Mouse (Mus musculus) hindbrain, embryonic 13.5 days (tissue): ENCODE data around the gene Slc12a9. TPM values are rescaled to one million over a fixed set of nuclear protein-coding genes. Genes with fewer than 3 reads are reported as not detected.
A peak's percentile ranks its signal among the peaks of the same experiment; 100 is the strongest.

Experiments used
- ATAC-seq: fragments of 200-750 bp; cut with Nextera tagmentation; 2 replicates; pipeline ENCODE4 v1.8.0; 2017; ENCODE audit warnings: moderate TSS enrichment; ENCODE audit not compliant: low FRiP score
- H3K27ac ChIP-seq: fragments of 300-500 bp; sonication (generic); 2 replicates; pipeline ENCODE4 v1.5.1; 2015; ENCODE audit warnings: inconsistent platforms, mild to moderate bottlenecking, moderate library complexity
- H3K27me3 ChIP-seq: fragments of 300-500 bp; sonication (generic); 2 replicates; pipeline ENCODE4 v1.6.1; 2015; ENCODE audit warnings: mild to moderate bottlenecking, inconsistent platforms
- H3K36me3 ChIP-seq: fragments of 300-500 bp; sonication (generic); 2 replicates; pipeline ENCODE4 v1.6.1; 2015; ENCODE audit warnings: mild to moderate bottlenecking, inconsistent platforms
- H3K4me1 ChIP-seq: fragments of 300-500 bp; sonication (generic); replicated peaks from 2 replicates; pipeline ENCODE4 v1.6.1; 2015; ENCODE audit warnings: inconsistent platforms
- H3K4me2 ChIP-seq: fragments of 300-500 bp; sonication (generic); 2 replicates; pipeline ENCODE4 v1.6.1; 2015; ENCODE audit warnings: inconsistent platforms, mild to moderate bottlenecking, moderate library complexity
- H3K4me3 ChIP-seq: fragments of 300-500 bp; sonication (generic); 2 replicates; pipeline ENCODE4 v1.5.1; 2015; ENCODE audit warnings: mild to moderate bottlenecking, inconsistent platforms
- H3K9ac ChIP-seq: fragments of 300-500 bp; sonication (generic); 2 replicates; pipeline ENCODE4 v1.6.1; 2015; ENCODE audit warnings: mild to moderate bottlenecking, inconsistent platforms
- H3K9me3 ChIP-seq: fragments of 300-500 bp; sonication (generic); 2 replicates; pipeline ENCODE4 v1.6.1; 2016; ENCODE audit warnings: inconsistent platforms
- WGBS: fragments of 180-500 bp; shearing (Covaris S2); methylation state at CpG from one replicate; pipeline ENCODE4 v1.1.7; 2015; 5-methylcytosine and 5-hydroxymethylcytosine counted together
- polyA plus RNA-seq: library from polyadenylated mRNA; unstranded; fragments of >200 nt; fragmentation: Nextera tagmentation; extraction: Ambion mirVana; gene quantifications from 2 replicates; pipeline ENCODE4 v1.2.1, GENCODE M21; 2015

The Slc12a9 gene
- polyA plus RNA-seq, result 25.8 and 27.4 TPM in 2 replicates

GRCm38 (mm10) chr5:137333512-137334174 lies at the start of gene Slc12a9:
Slc12a9 (minus strand) TSS chr5:137333597.
- Histone ChIP-seq H3K27ac (peak within 1 kb of the TSS; percentile 81), H3K4me2 (peak within 1 kb of the TSS; percentile 91), H3K36me3 (peaks cover 4% of the 10 kb centered on the region; the same call in 1 of the 2 replicates), H3K4me1 (peaks cover 22% of the 10 kb centered on the region), H3K9me3 (no peaks in the 10 kb centered on the region), H3K27me3 (no peaks in the 10 kb centered on the region), H3K4me3 (peak within 1 kb of the TSS; percentile 61), H3K9ac (peak within 1 kb of the TSS; percentile 82)
- ATAC-seq, result peak; percentile 88
- WGBS, result under 1% methylated on average over 44 of the region's 44 CpGs

DNA sequence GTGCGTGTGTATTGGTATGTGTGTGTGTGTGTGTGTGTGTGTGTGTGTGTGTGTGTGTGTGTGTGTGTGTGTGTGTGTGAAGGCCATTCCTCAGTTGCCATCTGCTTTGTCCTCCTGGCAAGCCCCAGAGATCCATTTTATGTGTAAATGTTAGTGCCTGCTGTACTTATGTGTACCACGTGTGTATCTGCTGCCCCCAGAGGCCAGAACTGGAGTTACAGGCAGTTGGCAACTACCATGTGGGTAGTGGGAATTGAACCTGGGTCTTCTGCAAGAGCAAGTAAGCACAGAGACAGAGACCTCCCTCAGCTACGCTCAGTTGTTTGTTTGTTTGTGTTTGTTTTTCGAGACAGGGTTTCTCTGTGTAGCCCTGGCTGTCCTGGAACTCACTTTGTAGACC lies 47.8 kb upstream of the Slc12a9 start:
- no peaks in the 10 kb centered on the region for H3K9me3 ChIP-seq
- H3K27me3 ChIP-seq, result no peaks in the 10 kb centered on the region
- H3K4me2 ChIP-seq, result no peak overlapping the region
- H3K4me3 ChIP-seq, result no peak overlapping the region
- no peaks in the 10 kb centered on the region for H3K36me3 ChIP-seq
- no peak for ATAC-seq
- peaks cover 14% of the 10 kb centered on the region for H3K4me1 ChIP-seq
- no peak overlapping the region for H3K27ac ChIP-seq
- 60% methylated on average over 4 of the region's 4 CpGs for WGBS
- H3K9ac ChIP-seq, result no peak overlapping the region

DNA sequence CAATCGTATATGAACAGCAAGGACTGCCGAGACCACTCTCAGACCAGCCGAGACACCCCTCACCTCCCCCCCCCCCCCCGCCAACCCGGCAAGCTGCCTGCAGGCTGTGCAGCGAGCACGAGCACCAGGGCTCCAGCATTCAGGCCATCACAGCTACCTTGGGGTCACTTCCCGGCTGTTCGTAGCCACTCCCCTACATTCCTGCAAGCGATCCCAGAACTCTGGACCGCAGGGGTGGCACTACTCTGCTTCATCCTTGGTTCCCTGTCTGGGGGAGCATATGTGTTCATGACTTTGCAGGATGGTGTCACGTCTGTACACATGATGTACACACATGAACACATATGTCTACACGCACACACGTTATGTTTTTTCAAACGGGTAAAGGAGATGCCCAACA lies 44.2 kb upstream of the Slc12a9 start:
- Histone ChIP-seq H3K27me3 (no peaks in the 10 kb centered on the region), H3K27ac (no peak overlapping the region), H3K4me1 (peaks cover 21% of the 10 kb centered on the region), H3K4me2 (no peak overlapping the region), H3K9ac (no peak overlapping the region), H3K36me3 (peaks cover 11% of the 10 kb centered on the region), H3K9me3 (no peaks in the 10 kb centered on the region), H3K4me3 (no peak overlapping the region)
- 32% methylated on average over 10 of the region's 15 CpGs for WGBS
- ATAC-seq, result no peak

- H3K4me2 ChIP-seq, result no peak overlapping the region
- peaks cover 21% of the 10 kb centered on the region for H3K4me1 ChIP-seq
- no peak overlapping the region for H3K27ac ChIP-seq
- 42% methylated on average over 11 of the region's 11 CpGs for WGBS
- no peaks in the 10 kb centered on the region for H3K9me3 ChIP-seq
- H3K27me3 ChIP-seq, result no peaks in the 10 kb centered on the region
- peaks cover 15% of the 10 kb centered on the region for H3K36me3 ChIP-seq
- no peak overlapping the region for H3K9ac ChIP-seq
- no peak for ATAC-seq
- H3K4me3 ChIP-seq, result no peak overlapping the region
Observed at GRCm38 (mm10) chr5:137377176-137377575, 43.8 kb upstream of the Slc12a9 start.

- no peak overlapping the region for H3K4me3 ChIP-seq
- 0 out of 2 replicates have a peak, but pooled peaks have one; percentile 17 for ATAC-seq
Observed at GRCm38 (mm10) chr5:137376722-137377121, 43.3 kb upstream of the Slc12a9 start.

DNA sequence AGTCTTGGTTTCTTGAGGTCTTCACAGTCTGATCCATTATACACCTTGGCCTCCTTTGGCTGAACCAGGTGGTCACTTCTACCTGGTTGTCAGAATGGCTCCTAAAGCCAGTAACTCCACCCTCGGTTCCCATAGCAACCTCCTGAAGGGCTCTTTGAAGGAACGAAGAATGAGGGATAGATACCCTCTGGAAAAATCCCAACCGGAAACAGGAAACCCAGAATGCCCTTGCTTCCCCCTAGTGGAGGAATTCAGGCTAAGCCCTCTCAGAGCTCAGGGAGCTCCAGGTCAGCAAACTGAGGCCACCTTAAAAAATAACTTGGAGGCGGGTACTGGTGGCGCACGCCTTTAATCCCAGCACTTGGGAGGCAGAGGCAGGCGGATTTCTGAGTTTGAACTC lies 42.8 kb upstream of the Slc12a9 start:
- Histone ChIP-seq H3K36me3 (peaks cover 25% of the 10 kb centered on the region), H3K4me1 (peaks cover 21% of the 10 kb centered on the region), H3K4me2 (no peak overlapping the region), H3K9ac (no peak overlapping the region), H3K27ac (no peak overlapping the region), H3K9me3 (no peaks in the 10 kb centered on the region), H3K27me3 (no peaks in the 10 kb centered on the region), H3K4me3 (no peak overlapping the region)
- no peak for ATAC-seq
- WGBS, result 42% methylated on average over 7 of the region's 7 CpGs

More at GRCm38 (mm10) chr5:137376722-137377121, 43.3 kb upstream of the Slc12a9 start:
- Histone ChIP-seq H3K36me3 (peaks cover 20% of the 10 kb centered on the region), H3K9me3 (no peaks in the 10 kb centered on the region), H3K9ac (no peak overlapping the region), H3K4me1 (peaks cover 21% of the 10 kb centered on the region), H3K4me2 (no peak overlapping the region), H3K27ac (no peak overlapping the region), H3K27me3 (no peaks in the 10 kb centered on the region)
- 49% methylated on average over 9 of the region's 9 CpGs for WGBS

DNA sequence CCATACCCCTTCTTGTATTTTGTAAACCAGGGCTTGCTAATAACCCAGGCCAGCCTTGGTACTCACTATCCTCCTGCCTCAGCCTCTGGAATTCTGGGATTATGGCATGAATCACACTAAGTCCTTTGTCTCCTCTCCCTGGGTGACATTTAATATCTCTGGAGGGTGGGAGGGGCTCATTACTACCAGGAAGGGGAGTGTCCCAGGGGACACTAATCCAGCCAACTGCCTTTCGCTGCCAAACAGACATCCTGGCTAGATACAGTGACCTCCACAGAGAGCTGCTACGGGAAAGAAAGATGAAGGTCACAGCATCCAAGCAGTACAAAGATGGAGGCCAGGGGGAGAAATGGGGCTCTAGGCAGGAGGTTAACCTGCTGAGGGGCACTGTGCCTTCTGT lies 42.2 kb upstream of the Slc12a9 start:
- H3K27ac ChIP-seq, result peak overlapping the region; percentile 44; the same call in 1 of the 2 replicates
- no peaks in the 10 kb centered on the region for H3K9me3 ChIP-seq
- no peak for ATAC-seq
- no peaks in the 10 kb centered on the region for H3K27me3 ChIP-seq
- 53% methylated on average over 2 of the region's 2 CpGs for WGBS
- H3K4me1 ChIP-seq, result peaks cover 21% of the 10 kb centered on the region
- no peak overlapping the region for H3K4me3 ChIP-seq
- no peak overlapping the region for H3K4me2 ChIP-seq
- H3K36me3 ChIP-seq, result peaks cover 31% of the 10 kb centered on the region
- no peak overlapping the region for H3K9ac ChIP-seq

DNA sequence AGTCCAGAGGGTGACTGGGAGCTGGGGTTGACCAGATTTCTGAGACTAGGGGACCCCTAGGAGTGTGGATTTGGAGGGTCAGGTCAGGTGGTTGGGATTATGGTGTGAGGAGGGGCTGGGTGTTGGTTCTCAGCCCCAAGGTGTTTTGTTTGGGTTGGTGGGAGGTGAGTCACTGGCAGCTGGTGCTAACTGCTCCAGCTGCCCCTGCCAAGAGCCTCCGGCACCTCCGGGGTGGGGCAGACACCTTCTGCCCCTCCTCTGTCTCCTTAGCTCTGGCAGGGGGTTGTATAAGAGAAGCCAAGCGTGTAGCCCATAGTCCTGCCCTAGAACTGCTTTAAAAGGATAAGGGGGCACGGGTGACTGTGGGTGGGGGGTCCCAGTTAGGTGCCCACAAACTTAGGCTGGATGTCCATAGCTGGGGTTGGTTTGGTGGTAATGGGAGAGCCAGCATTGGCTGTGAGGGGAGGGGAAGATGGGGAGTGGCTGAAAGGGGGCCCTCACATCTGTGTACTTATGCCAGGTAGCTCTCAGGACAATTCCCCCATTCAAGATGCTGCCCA lies 41.2 kb upstream of the Slc12a9 start:
- WGBS, result 94% methylated on average over 4 of the region's 4 CpGs
- Histone ChIP-seq H3K9ac (no peak overlapping the region), H3K9me3 (no peaks in the 10 kb centered on the region), H3K4me3 (no peak overlapping the region), H3K36me3 (peaks cover 40% of the 10 kb centered on the region), H3K4me1 (peaks cover 21% of the 10 kb centered on the region), H3K27me3 (no peaks in the 10 kb centered on the region), H3K4me2 (no peak overlapping the region), H3K27ac (no peak overlapping the region)
- no peak for ATAC-seq

DNA sequence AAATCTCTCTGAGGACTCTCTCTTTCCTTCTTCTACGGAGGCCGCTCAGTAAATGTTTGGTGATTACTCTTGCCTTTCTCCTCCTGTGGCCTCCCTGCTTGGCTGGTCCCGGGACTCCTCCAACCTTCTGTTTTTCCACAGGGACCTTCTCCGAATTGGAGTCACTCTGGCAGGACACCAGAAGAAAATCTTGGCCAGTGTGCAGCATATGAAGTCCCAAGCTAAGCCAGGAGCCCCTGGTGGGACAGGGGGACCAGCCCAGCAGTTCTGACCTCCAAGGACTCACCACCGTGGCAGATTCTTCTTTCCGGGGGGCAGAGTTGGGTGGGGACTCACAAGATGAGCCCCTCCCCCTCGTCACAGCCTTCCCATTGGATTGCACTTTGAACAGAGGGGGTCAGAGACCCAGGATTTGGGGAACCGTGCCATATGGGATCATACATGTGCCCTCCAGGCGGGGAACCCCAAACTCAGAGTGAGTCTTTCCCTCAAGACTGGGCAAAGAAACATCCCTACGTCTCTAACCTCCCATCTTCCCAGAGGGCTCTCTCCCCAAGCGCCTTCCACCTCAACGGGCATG lies 40.1 kb upstream of the Slc12a9 start:
- 92% methylated on average over 12 of the region's 12 CpGs for WGBS
- H3K9ac ChIP-seq, result no peak overlapping the region; the same call in 1 of the 2 replicates
- H3K4me3 ChIP-seq, result no peak overlapping the region
- no peaks in the 10 kb centered on the region for H3K9me3 ChIP-seq
- H3K27ac ChIP-seq, result no peak overlapping the region
- H3K36me3 ChIP-seq, result peaks cover 47% of the 10 kb centered on the region
- no peaks in the 10 kb centered on the region for H3K27me3 ChIP-seq
- H3K4me1 ChIP-seq, result peaks cover 21% of the 10 kb centered on the region
- no peak overlapping the region for H3K4me2 ChIP-seq
- no peak for ATAC-seq

DNA sequence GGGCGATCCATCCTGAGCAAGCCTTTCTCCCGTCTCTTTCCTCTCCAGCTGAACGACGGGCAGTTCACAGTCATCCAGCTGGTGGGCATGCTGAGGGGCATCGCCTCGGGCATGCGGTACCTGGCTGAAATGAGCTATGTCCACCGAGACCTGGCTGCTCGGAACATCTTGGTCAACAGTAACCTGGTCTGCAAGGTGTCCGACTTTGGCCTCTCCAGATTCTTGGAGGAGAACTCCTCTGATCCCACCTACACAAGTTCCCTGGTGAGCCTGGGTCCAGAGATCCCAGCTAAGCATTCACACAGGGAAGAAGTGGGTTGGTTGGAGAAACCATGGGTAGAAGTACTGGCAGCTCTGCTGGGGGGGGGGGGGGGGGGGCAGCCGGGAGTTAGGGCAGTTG lies 36.3 kb upstream of the Slc12a9 start:
- WGBS, result 99% methylated on average over 10 of the region's 11 CpGs
- no peak overlapping the region for H3K4me3 ChIP-seq
- H3K9ac ChIP-seq, result no peak overlapping the region
- H3K36me3 ChIP-seq, result peaks cover 76% of the 10 kb centered on the region
- no peak overlapping the region for H3K27ac ChIP-seq
- no peak overlapping the region for H3K4me2 ChIP-seq
- ATAC-seq, result no peak
- H3K27me3 ChIP-seq, result no peaks in the 10 kb centered on the region
- no peaks in the 10 kb centered on the region for H3K4me1 ChIP-seq
- no peaks in the 10 kb centered on the region for H3K9me3 ChIP-seq

DNA sequence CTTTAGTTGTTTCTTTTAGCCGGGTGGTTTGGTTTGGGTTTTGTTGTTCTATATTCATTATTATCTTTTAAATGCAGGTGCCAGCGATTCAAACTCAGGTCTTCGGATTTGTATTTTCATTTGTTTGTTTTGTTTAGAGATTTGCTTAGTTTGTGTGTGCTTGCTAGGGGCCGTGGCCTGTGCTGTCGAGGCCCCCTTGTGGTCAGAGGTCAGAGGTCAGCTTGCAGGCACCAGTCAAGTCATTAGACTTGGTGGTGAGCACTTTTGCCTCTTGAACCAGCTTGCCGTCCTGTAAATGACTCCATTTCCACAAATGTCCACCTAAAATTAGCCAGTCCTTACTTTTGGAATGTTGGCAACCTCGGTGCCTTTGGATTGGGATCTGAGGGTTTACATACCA lies 25.0 kb upstream of the Slc12a9 start:
- Histone ChIP-seq H3K9me3 (no peaks in the 10 kb centered on the region), H3K27ac (no peak overlapping the region), H3K27me3 (no peaks in the 10 kb centered on the region), H3K9ac (no peak overlapping the region), H3K4me2 (no peak overlapping the region), H3K4me1 (no peaks in the 10 kb centered on the region), H3K36me3 (peaks cover 43% of the 10 kb centered on the region), H3K4me3 (no peak overlapping the region)
- WGBS, result 42% methylated on average over 7 of the region's 7 CpGs
- no peak for ATAC-seq

DNA sequence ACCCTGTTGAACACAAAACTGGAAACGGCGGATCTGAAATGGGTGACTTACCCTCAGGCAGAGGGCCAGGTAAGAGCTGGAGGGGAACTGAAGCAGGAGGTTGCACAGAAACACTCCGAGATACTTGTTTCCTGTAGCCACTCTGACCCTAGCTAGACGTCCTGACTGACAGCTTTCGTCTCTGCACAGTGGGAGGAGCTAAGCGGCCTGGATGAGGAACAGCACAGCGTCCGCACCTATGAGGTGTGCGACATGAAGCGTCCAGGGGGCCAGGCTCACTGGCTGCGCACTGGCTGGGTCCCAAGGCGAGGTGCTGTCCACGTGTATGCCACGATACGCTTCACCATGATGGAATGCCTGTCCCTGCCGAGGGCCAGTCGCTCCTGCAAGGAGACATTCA lies 20.7 kb upstream of the Slc12a9 start:
- H3K27ac ChIP-seq, result no peak overlapping the region
- peaks cover 25% of the 10 kb centered on the region for H3K27me3 ChIP-seq
- H3K9me3 ChIP-seq, result no peaks in the 10 kb centered on the region
- no peak overlapping the region for H3K4me3 ChIP-seq
- ATAC-seq, result no peak
- H3K36me3 ChIP-seq, result peaks cover 13% of the 10 kb centered on the region; the same call in 1 of the 2 replicates
- H3K4me1 ChIP-seq, result peaks cover 32% of the 10 kb centered on the region
- WGBS, result 90% methylated on average over 17 of the region's 17 CpGs
- H3K9ac ChIP-seq, result no peak overlapping the region
- H3K4me2 ChIP-seq, result no peak overlapping the region
